Mouse (Mus musculus) spleen, adult 18-20 months (tissue): ENCODE measurements around the gene Axl.
"Not testable (repeated sequence)": the region's sequence is repeated elsewhere in the genome, so short reads cannot be mapped to it uniquely, and the experiment has no call there.

ENCODE experiments used
- DNase-seq, 2 experiments: peaks; one replicate each; pipeline ENCODE4 v3.0.0; 2022; ENCODE audit warnings: mixed read lengths in 2 of 2

Axl gene

GRCm38 (mm10) chr7:25753643-25754438, 34.7 kb downstream of the Axl start:
- no peak for DNase-seq

DNA sequence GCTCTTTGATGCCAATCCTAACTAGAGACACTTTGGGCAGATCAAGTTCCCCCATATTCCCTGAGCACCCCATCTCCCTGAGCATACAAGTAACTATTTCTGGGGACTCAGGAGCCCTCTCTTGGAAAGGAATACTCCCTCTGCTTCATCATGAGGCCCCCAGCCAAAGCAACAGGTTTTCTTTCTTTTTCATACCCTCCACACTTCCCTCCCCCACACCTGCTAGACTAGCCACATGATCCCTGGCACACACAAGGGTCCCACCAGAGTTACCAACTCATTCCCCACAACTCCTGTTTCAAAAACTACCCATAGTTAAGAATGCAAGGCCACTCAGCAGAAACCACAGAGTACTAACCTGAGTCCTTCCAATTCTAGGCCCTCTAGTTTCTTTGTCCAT, 35.4 kb downstream of the Axl start:
- DNase-seq, result no peak

DNA sequence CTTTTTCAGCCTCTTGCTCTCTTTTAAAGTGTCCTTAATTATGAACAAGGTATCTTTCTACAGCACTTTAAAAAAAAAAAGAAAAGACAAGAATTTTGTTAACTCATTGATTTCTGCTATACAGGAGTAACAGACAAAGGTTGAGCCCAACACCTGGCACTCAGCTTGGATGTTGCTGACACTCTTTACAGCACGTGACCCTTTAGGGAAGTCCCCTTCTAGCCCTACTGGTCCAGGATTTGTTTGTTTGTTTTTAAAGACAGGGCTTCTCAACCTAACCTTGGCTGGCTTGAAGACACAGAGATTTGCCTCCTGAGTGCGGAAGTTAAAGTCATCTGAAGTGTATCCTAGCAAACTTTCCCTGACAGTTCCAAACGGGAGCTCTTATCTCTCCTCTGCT, 41.7 kb downstream of the Axl start:
- DNase-seq, result no peak

- no peak for DNase-seq
Measured at GRCm38 (mm10) chr7:25738277-25738676, 50.2 kb downstream of the Axl start.

GRCm38 (mm10) chr7:25736920-25737319, 51.6 kb downstream of the Axl start:
- no peak for DNase-seq

DNA sequence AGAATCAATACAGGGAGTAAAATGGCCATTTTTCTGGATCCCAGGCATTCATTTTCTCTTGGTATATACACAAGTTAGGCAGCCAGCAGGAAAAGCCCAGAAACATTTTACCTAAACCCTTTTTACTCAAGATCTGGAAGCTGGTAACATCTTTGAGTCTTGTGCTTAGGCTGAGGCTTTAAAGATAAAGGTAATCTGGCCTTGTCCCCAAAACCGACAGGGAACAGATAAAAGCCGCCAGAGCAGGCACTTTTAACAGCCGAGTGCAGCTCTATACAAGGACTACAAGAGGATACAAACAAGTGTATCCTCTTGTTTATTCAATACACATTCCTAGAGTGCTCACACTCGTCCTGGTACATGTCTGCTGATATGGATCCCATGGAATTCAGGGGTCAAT, 53.5 kb downstream of the Axl start:
- no peak for DNase-seq

- DNase-seq, result no peak
Measured at GRCm38 (mm10) chr7:25731294-25732055, 57.0 kb downstream of the Axl start.

DNA sequence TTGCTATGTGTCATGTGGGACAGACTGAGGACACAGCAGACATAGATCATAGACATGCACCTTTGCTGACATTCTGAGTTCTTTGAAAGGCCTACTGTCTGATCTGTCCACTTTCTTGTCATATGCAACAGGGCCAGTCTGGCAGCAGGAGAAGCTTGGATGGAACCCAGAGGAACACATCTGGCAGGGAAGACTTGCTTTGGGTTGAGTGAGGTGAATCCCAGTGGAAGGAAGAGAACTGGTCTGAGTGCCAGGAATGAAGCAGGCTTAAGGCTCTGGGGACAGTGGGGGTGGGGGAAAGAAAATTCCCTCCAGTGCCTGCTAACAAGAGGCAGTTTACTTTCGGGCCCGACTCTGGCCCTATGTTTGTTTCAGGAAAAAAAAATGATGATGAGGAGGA, 58.6 kb downstream of the Axl start:
- no peak for DNase-seq

DNA sequence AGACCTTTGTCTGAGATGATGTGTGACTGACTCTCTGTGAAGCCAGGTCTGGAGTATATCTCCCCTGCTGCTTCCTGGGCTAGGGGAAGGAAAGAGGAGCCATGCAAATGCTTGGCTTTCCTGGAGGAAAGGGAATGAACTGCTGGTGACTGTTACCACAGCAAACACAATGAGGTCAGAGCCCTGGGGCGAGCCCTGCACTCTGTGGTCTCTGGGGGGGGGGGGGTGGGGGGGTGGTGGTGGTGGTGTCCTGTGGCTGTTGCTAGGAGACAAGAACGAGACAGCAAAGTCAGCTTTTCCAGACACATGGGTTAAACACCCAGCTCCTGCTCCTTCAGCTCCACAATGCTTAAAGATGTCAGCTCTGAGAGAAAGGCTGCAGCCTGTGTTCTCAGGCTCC, 59.1 kb downstream of the Axl start:
- DNase-seq, result no peak

GRCm38 (mm10) chr7:25727800-25728199, 60.7 kb downstream of the Axl start:
- no peak for DNase-seq

DNA sequence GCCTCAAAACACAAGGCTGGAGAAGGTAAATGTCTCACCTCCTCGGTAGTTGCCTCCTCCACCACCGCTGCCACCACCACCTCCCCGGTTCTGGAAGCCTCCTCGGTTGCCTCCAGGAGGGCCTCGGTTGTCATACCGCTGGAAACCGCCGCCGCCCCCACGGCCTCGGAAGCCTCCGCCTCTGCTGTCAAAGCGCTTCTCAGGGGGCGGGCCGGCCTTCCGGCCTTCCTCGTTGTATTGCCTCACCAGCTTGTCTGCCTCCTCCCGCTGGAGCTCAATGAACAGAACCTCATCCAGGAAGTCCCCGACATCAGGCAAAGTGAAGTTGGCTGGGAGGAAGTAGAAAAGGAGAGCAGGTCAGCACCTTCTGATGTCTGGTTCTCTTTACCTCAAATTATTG, 62.6 kb downstream of the Axl start:
- DNase-seq, result no peak

- not testable (repeated sequence) for DNase-seq
Measured at GRCm38 (mm10) chr7:25721776-25722175, 66.7 kb downstream of the Axl start.

GRCm38 (mm10) chr7:25720760-25721159, 67.7 kb downstream of the Axl start:
- DNase-seq, result no peak

- DNase-seq, result peak; percentile 49 to 74
Measured at GRCm38 (mm10) chr7:25719761-25720610, 68.5 kb downstream of the Axl start.

- DNase-seq, result peak; percentile 84 to 86
Measured at GRCm38 (mm10) chr7:25718788-25719417, 69.6 kb downstream of the Axl start, which contains the start of gene Ccdc97. Gene Ccdc97 (minus strand): TSS chr7:25719088.

DNA sequence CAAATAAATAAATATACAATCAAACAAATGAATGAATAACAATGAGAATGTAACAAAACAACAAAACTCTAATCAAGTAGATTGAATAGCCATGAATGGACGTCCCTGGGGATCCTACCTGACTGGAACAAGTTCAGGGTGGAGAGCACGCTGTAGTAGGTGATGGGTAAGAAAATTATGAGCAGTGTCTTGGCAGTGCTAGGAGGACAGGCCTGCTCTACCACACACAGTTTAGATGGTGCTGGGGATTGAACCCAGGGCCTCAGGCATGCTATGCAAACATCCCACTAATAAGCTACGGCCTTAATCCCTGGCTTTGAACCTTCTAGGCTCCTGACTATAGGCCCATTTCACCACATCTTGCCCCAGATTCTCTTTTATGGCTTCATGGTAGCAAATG, 71.0 kb downstream of the Axl start:
- DNase-seq, result no peak

- DNase-seq, result no peak
Measured at GRCm38 (mm10) chr7:25715731-25716271, 72.7 kb downstream of the Axl start.

- DNase-seq, result no peak
Measured at GRCm38 (mm10) chr7:25714581-25714980, 73.9 kb downstream of the Axl start.

DNA sequence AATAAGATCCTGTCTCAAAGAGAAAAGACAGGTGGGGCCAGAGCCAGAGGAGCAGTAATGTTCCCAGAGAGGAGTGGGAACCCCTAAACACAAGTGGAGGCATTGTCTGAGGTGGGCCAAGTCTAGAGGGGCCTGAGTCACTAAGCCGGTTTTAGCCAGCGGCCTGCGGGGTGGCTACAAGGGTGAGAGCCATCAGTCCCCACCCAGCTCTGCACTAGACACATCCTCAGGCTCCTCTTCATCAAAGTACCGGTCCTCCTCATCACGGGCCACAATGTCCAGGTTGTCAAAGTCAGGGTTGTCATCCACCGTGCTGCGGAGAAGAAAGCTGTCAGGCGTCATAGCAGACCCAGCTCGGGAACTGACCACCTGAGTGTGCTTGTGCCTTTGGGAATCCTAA, 75.7 kb downstream of the Axl start:
- DNase-seq, result no peak

- DNase-seq, result no peak
Measured at GRCm38 (mm10) chr7:25711731-25712197, 76.7 kb downstream of the Axl start.

GRCm38 (mm10) chr7:25711165-25711564, 77.3 kb downstream of the Axl start:
- DNase-seq, result no peak

- no peak for DNase-seq
Measured at GRCm38 (mm10) chr7:25710519-25711130, 77.9 kb downstream of the Axl start.
